Mouse (Mus musculus) MEL-GATA-1-ER (cell line): ENCODE measurements around the gene Coro1a.

ENCODE experiments used
- DNase-seq: peaks from one replicate; pipeline ENCODE4 v3.0.0-alpha.2; 2012; ENCODE audit warnings: low read depth; ENCODE audit errors: extremely low read depth

The Coro1a gene

GRCm38 (mm10) chr7:126708175-126708952, 777 bp upstream of the Coro1a start:
- no peak for DNase-seq

- DNase-seq, result peak; percentile 84
Observed at GRCm38 (mm10) chr7:126704121-126704980, 3.2 kb downstream of the Coro1a start.

DNA sequence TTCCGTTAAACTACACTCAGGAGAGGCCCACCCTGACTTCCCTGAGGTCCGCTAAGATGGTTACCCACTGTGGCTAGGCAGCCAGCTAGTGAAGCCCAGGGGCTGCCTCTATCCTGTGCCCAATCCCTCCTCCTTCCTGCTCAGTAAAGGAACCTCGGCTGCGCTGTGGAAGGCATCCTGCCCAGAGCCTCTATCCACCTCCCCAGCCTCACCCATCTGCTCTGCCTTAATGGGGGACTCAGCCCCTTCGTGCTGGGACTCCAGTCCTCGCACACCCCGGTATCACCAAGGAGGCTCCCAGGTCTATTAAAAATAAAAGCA, 3.9 kb downstream of the Coro1a start:
- no peak for DNase-seq

- DNase-seq, result peak; percentile 50
Observed at GRCm38 (mm10) chr7:126702861-126703756, 4.5 kb downstream of the Coro1a start.

DNA sequence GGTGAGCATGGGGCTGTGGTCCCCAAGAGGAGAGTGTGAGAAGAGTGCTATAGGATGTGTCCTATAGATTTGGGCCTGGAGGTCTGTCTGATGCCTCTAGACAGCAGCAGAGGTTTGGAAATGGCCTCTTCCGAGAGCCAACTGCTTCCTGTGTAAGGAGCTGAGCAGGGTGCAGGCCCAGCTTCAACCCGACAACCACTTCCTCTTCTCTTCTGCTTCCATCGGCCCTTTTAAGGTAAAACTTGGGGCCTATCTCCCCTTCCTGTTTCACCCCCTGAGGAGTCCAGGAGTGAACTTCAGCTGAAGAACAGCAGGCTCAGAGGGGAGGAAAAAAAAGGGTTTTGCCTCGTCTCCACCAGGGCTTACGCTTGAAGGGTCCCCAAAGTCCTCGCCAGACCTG, 5.2 kb downstream of the Coro1a start:
- DNase-seq, result peak; percentile 92

GRCm38 (mm10) chr7:126701559-126702357, 5.8 kb downstream of the Coro1a start:
- DNase-seq, result no peak

GRCm38 (mm10) chr7:126701070-126701469, 6.5 kb downstream of the Coro1a start:
- peak; percentile 75 for DNase-seq

GRCm38 (mm10) chr7:126700063-126701015, 7.2 kb downstream of the Coro1a start:
- DNase-seq, result no peak

DNA sequence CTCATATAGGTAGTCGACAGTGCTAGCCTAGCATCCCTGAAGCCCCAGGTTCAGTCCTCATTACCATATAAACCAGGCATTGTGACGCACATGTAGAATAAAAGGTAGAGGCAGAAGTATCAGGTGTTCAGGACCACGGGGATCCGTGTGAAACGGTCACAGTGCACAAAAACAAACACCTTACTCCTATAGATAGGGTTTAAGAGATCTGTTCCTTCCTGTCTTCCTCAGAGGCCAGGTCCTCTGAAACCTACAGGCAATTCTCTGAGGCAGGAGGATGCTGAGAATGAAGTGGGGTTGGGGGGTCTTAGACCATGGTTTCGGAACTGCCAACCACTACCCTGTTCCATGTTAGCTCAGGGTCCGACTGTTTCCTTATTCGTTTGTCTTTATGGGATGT, 9.7 kb downstream of the Coro1a start:
- no peak for DNase-seq

- no peak for DNase-seq
Observed at GRCm38 (mm10) chr7:126696886-126697285, 10.7 kb downstream of the Coro1a start.

- no peak for DNase-seq
Observed at GRCm38 (mm10) chr7:126696303-126696702, 11.3 kb downstream of the Coro1a start.

- DNase-seq, result peak; percentile 96
Observed at GRCm38 (mm10) chr7:126695631-126696207, 11.9 kb downstream of the Coro1a start, which contains the start of gene Slx1b. Gene Slx1b (minus strand): TSS chr7:126695784.

DNA sequence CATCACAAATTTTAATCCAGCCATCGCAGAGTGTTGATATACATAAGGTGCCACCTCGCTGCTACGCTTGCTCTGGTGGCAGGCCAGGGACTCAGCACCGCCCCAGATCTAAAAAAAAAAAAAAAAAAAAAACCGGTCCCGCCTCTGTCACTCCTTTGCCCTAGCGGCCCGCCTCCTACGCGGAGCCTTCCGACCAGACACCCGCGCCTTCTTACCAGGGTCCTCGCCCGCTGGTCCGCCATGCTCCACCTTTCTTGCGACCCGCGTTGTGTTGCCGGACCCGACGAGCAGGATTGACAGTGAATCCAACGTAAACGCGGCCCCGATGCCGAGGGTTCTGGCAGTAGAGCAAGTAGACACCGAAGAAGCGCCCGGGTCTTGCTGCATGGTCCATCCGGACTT, 12.4 kb downstream of the Coro1a start, which contains the start of gene Bola2:
Gene Bola2, plus strand, starts transcription at position 192 of the 402 bp plus-strand sequence.
- DNase-seq, result peak; percentile 57

GRCm38 (mm10) chr7:126694441-126695051, 13.0 kb downstream of the Coro1a start:
- DNase-seq, result no peak

DNA sequence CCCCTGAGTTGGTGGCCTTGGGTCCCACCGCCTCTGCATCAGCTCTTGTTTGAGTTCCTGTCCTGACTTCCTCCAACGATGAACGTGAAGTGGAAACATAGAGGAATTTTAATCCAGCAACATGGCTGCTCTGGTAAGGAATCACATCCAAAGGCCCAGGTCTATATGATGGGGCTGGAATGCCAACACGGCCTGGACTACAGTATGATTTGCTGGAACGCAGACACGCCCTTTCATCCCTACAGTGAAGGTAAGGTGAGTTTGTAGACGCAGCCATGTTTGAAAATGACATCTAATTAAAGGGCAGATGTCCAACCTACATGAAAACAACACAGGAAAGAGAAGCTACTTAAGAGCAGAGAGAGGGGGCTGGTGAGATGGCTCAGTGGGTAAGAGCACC, 13.8 kb downstream of the Coro1a start:
- DNase-seq, result no peak

- peak; percentile 76 for DNase-seq
Observed at GRCm38 (mm10) chr7:126693256-126693655, 14.3 kb downstream of the Coro1a start.

- no peak for DNase-seq
Observed at GRCm38 (mm10) chr7:126692426-126692825, 15.2 kb downstream of the Coro1a start.

GRCm38 (mm10) chr7:126691676-126692075, 15.9 kb downstream of the Coro1a start:
- DNase-seq, result no peak

DNA sequence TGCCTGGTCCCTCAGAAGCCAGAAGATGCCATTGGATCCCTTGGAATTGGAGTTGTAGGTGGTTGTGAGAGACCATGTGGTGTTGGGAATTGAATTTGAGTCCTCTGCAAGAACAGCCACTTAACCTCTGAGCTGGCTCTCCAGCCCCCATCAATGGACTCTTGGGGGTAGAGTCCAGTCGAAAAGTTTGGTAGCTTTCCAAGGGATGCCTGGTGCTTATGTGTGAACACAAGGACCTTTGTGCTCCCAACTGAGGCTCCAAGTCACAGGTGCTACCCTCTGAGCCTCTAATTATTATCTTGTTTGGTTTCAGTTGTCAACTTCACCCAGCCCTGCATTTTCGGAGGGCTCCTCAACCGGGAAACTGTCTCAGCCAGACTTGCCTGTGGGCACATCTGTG, 16.9 kb downstream of the Coro1a start:
- no peak for DNase-seq
